Mouse (Mus musculus) hindbrain, embryonic 15.5 days (tissue): ENCODE data around the gene Dapk2. TPM values are rescaled to one million over a fixed set of nuclear protein-coding genes. Genes with fewer than 3 reads are reported as not detected.

Experiments
- ATAC-seq: fragments of 200-750 bp; cut with Nextera tagmentation; 2 replicates; pipeline ENCODE4 v1.8.0; 2017; ENCODE audit warnings: low read depth, moderate number of reproducible peaks, moderate TSS enrichment; ENCODE audit not compliant: low FRiP score
- H3K27ac ChIP-seq: fragments of 300-500 bp; sonication (generic); replicated peaks from 2 replicates; pipeline ENCODE4 v1.5.1; 2015; ENCODE audit warnings: mild to moderate bottlenecking, inconsistent platforms
- H3K27me3 ChIP-seq: fragments of 300-500 bp; sonication (generic); 2 replicates; pipeline ENCODE4 v1.6.1; 2015; ENCODE audit warnings: control low read depth, inconsistent platforms
- H3K36me3 ChIP-seq: fragments of 300-500 bp; sonication (generic); 2 replicates; pipeline ENCODE4 v1.6.1; 2015; ENCODE audit warnings: control low read depth, inconsistent platforms
- H3K4me1 ChIP-seq: fragments of 300-500 bp; sonication (generic); replicated peaks from 2 replicates; pipeline ENCODE4 v1.6.1; 2015; ENCODE audit warnings: control low read depth, inconsistent platforms
- H3K4me2 ChIP-seq: fragments of 300-500 bp; sonication (generic); 2 replicates; pipeline ENCODE4 v1.6.1; 2015; ENCODE audit warnings: moderate library complexity, mild to moderate bottlenecking, inconsistent platforms
- H3K4me3 ChIP-seq: fragments of 300-500 bp; sonication (generic); 2 replicates; pipeline ENCODE4 v1.5.1; 2015; ENCODE audit warnings: mild to moderate bottlenecking, inconsistent platforms
- H3K9ac ChIP-seq: fragments of 300-500 bp; sonication (generic); 2 replicates; pipeline ENCODE4 v1.6.1; 2015; ENCODE audit warnings: inconsistent platforms
- H3K9me3 ChIP-seq: fragments of 300-500 bp; sonication (generic); 2 replicates; pipeline ENCODE4 v1.6.1; 2016; ENCODE audit warnings: control low read depth, inconsistent platforms
- WGBS: fragments of 180-500 bp; shearing (Covaris S2); methylation state at CpG from one replicate; pipeline ENCODE4 v1.1.7; 2015; 5-methylcytosine and 5-hydroxymethylcytosine counted together
- polyA plus RNA-seq: library from polyadenylated mRNA; unstranded; fragments of >200 nt; fragmentation: Nextera tagmentation; extraction: Ambion mirVana; gene quantifications from 2 replicates; pipeline ENCODE4 v1.2.1, GENCODE M21; 2015

Gene Dapk2
- polyA plus RNA-seq, 1 experiment from 2014 or later = 0.65 TPM

- no peak overlapping the region for H3K27ac ChIP-seq
- no peaks in the 10 kb centered on the region; the same call in 1 of the 2 replicates for H3K4me1 ChIP-seq
- no peak overlapping the region for H3K4me3 ChIP-seq
- WGBS = 86% methylated on average over 3 of the region's 3 CpGs
- H3K36me3 ChIP-seq = no peaks in the 10 kb centered on the region
- no peak overlapping the region for H3K4me2 ChIP-seq
- no peaks in the 10 kb centered on the region for H3K27me3 ChIP-seq
- no peak overlapping the region for H3K9ac ChIP-seq
- ATAC-seq = no peak
- no peaks in the 10 kb centered on the region for H3K9me3 ChIP-seq
These were observed 17.0 kb downstream of the Dapk2 start for GRCm38 (mm10) chr9:66174985-66175384.

DNA sequence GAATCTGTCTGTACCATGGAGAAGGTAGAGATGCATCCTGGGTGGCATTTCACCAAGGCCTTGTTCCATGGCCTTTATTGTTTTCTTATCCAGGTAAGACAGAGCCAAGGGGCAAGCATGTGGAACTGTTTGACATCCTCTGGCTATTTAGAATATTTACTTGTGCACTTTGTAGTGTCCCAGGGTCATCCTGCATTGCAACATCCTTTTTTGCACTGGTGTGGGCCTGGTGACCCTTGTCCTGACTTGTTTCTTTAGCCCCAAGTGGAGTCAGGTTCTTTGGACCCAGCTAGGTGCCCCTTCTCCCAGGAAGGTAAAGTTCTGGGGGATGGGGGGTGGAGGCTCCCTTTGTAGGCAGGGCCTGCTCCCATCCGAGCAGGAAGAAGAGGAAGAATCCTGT, 20.0 kb downstream of the Dapk2 start:
- Histone ChIP-seq H3K4me1 (no peaks in the 10 kb centered on the region), H3K27ac (no peak overlapping the region), H3K9ac (no peak overlapping the region), H3K36me3 (no peaks in the 10 kb centered on the region), H3K4me2 (no peak overlapping the region), H3K27me3 (no peaks in the 10 kb centered on the region), H3K9me3 (no peaks in the 10 kb centered on the region), H3K4me3 (no peak overlapping the region)
- WGBS = 12% methylated on average over 1 of the region's 1 CpGs
- no peak for ATAC-seq

GRCm38 (mm10) chr9:66179795-66180194, 21.8 kb downstream of the Dapk2 start:
- Histone ChIP-seq H3K4me3 (no peak overlapping the region), H3K4me1 (no peaks in the 10 kb centered on the region), H3K27me3 (no peaks in the 10 kb centered on the region), H3K27ac (no peak overlapping the region), H3K4me2 (no peak overlapping the region), H3K9ac (no peak overlapping the region), H3K36me3 (no peaks in the 10 kb centered on the region), H3K9me3 (no peaks in the 10 kb centered on the region)
- ATAC-seq = no peak
- 93% methylated on average over 6 of the region's 6 CpGs for WGBS

DNA sequence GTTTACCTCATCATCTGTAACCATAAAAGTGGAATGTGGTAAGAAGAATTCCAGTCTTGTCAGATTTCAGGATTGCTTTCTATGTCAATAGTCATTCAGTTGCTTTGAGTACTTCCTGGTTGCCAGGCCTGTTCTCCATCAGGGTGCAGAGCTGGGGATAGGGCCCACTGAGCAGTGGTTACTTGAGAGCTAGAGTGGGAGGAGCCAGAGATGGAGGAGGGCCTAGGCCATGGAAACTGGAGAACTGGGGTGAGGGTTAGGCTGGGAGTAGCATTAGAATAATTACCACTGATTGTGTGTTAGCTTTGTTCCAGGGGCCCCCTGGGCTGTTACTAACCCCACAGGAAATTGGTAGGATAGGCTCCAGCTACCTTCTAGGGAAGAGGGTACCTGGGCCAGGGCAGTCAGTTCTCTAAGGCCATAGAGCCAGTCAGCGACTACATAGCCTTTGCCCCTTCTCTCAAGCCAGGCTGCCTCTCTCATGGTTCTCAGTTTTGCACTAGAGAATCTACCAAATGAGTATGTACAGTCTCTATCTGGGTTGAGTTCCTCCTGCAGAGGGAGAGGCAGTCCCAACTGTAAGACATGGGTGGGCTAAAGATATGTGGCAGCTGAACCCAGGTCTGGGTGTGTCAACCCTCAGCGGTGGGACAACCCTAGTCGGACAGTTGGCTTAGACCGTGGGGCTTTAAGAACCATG, 23.3 kb downstream of the Dapk2 start:
- Histone ChIP-seq H3K4me2 (no peak overlapping the region), H3K9ac (no peak overlapping the region), H3K9me3 (no peaks in the 10 kb centered on the region), H3K27ac (no peak overlapping the region), H3K4me3 (no peak overlapping the region), H3K27me3 (no peaks in the 10 kb centered on the region), H3K36me3 (no peaks in the 10 kb centered on the region), H3K4me1 (no peaks in the 10 kb centered on the region)
- WGBS = 83% methylated on average over 4 of the region's 4 CpGs
- ATAC-seq = no peak

GRCm38 (mm10) chr9:66181826-66182678, 24.0 kb downstream of the Dapk2 start:
- Histone ChIP-seq H3K36me3 (no peaks in the 10 kb centered on the region), H3K4me3 (no peak overlapping the region), H3K4me2 (no peak overlapping the region), H3K4me1 (no peaks in the 10 kb centered on the region), H3K9ac (no peak overlapping the region), H3K9me3 (no peaks in the 10 kb centered on the region), H3K27me3 (no peaks in the 10 kb centered on the region), H3K27ac (no peak overlapping the region)
- no peak for ATAC-seq
- 78% methylated on average over 11 of the region's 11 CpGs for WGBS

DNA sequence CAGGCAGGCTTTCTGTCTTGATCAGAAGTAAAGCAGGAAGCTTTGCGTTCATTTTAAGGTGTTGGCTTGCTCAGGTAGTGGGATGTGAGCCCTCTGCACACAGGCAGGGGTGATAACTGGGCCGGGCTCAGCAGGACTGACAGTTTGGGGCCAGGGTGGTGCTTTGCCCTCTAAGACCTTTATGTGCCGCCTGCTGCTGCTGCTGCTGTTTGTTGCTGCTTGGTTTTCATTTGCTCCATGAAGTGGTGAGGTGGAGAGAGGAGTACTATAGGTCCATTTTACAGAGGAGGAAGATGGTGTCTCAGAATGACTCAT, 24.6 kb downstream of the Dapk2 start:
- WGBS = 90% methylated on average over 3 of the region's 3 CpGs
- H3K4me3 ChIP-seq = no peak overlapping the region
- no peak overlapping the region for H3K27ac ChIP-seq
- no peaks in the 10 kb centered on the region for H3K27me3 ChIP-seq
- H3K9me3 ChIP-seq = no peaks in the 10 kb centered on the region
- H3K4me2 ChIP-seq = no peak overlapping the region
- no peaks in the 10 kb centered on the region for H3K36me3 ChIP-seq
- ATAC-seq = no peak
- H3K4me1 ChIP-seq = no peaks in the 10 kb centered on the region
- no peak overlapping the region for H3K9ac ChIP-seq

DNA sequence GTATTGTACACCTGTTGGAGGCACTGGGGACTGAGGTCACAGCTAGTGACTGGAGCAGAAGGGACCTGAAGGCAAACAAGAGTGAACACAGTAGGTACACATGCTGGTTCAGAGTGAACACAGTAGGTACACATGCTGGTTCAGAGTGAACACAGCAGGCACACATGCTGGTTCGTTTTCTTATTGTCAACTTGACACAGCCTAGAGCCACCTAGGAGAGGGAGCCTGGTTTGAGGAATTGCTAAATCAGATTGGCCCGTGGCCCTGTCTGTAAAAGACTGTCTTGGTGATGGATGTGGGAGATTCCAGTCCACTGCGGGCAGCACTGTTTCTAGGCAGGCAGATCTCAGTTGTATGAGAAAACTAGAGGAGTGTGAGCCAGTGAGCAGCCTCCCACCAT, 25.0 kb downstream of the Dapk2 start:
- Histone ChIP-seq H3K4me3 (no peak overlapping the region), H3K9ac (no peak overlapping the region), H3K9me3 (no peaks in the 10 kb centered on the region), H3K4me2 (no peak overlapping the region), H3K27ac (no peak overlapping the region), H3K27me3 (no peaks in the 10 kb centered on the region), H3K36me3 (no peaks in the 10 kb centered on the region), H3K4me1 (no peaks in the 10 kb centered on the region)
- no peak for ATAC-seq
- 75% methylated on average over 3 of the region's 3 CpGs for WGBS

GRCm38 (mm10) chr9:66184572-66184971, 26.5 kb downstream of the Dapk2 start:
- Histone ChIP-seq H3K4me2 (no peak overlapping the region), H3K27ac (no peak overlapping the region), H3K9me3 (no peaks in the 10 kb centered on the region), H3K9ac (no peak overlapping the region), H3K4me3 (no peak overlapping the region), H3K4me1 (no peaks in the 10 kb centered on the region), H3K36me3 (no peaks in the 10 kb centered on the region), H3K27me3 (no peaks in the 10 kb centered on the region)
- no peak for ATAC-seq
- 66% methylated on average over 5 of the region's 5 CpGs for WGBS

GRCm38 (mm10) chr9:66186426-66186825, 28.4 kb downstream of the Dapk2 start:
- WGBS = 9% methylated on average over 6 of the region's 6 CpGs
- Histone ChIP-seq H3K4me3 (no peak overlapping the region), H3K4me1 (no peaks in the 10 kb centered on the region), H3K9me3 (no peaks in the 10 kb centered on the region), H3K36me3 (no peaks in the 10 kb centered on the region), H3K27ac (no peak overlapping the region), H3K27me3 (no peaks in the 10 kb centered on the region), H3K9ac (no peak overlapping the region), H3K4me2 (no peak overlapping the region)
- ATAC-seq = no peak

DNA sequence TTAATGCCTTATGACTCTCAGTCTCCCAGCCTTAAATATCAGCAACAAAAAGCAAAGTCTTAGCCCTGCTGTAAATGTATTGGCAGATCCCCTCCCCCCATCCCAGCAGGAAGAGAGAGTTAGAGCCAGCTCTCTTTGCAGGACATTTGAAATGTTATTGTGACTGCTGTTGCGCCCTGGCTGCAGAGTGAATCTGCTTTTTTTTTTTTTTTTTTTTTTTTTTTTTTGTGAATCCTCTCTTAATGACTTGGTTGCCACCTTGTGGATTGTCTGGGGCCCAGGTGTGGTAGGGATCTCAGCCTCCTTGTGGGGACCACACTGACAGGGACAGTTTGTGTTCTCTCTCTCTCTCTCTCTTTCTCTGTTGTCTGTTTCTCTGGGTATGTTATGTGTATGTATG, 31.0 kb downstream of the Dapk2 start:
- WGBS = 29% methylated on average over 1 of the region's 1 CpGs
- Histone ChIP-seq H3K4me2 (no peak overlapping the region), H3K9me3 (no peaks in the 10 kb centered on the region), H3K4me1 (no peaks in the 10 kb centered on the region), H3K27ac (no peak overlapping the region), H3K9ac (no peak overlapping the region), H3K27me3 (no peaks in the 10 kb centered on the region), H3K4me3 (no peak overlapping the region), H3K36me3 (no peaks in the 10 kb centered on the region)
- no peak for ATAC-seq

GRCm38 (mm10) chr9:66194003-66194402, 36.0 kb downstream of the Dapk2 start:
- Histone ChIP-seq H3K27me3 (no peaks in the 10 kb centered on the region), H3K36me3 (no peaks in the 10 kb centered on the region), H3K4me3 (no peak overlapping the region), H3K9ac (no peak overlapping the region), H3K4me2 (no peak overlapping the region), H3K4me1 (no peaks in the 10 kb centered on the region), H3K9me3 (no peaks in the 10 kb centered on the region), H3K27ac (no peak overlapping the region)
- 85% methylated on average over 3 of the region's 3 CpGs for WGBS
- ATAC-seq = no peak

DNA sequence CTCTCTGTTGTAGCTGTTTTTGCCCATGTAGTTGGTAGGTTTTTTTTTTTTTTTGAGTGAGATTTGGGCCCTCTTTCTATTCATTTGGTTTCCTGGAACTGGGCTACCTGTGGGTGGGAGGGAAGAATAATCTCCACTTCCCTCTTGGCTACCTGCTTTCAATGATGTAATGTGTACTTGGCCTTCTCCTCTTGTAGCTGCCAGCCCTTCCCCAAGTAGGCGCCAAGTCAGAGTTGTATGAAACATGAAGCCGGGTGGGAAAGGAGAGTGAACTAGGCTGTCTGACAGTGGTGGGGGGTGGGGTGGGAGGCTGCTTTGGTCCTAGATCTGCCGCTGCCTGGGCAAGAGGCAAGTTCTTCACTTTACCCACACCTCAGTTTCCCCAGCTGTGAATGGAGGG, 38.5 kb downstream of the Dapk2 start:
- no peak for ATAC-seq
- Histone ChIP-seq H3K9ac (no peak overlapping the region), H3K9me3 (no peaks in the 10 kb centered on the region)

More for the DNA sequence above, 38.5 kb downstream of the Dapk2 start:
- no peak overlapping the region for H3K4me3 ChIP-seq
- no peaks in the 10 kb centered on the region for H3K4me1 ChIP-seq
- H3K4me2 ChIP-seq = no peak overlapping the region
- no peak overlapping the region for H3K27ac ChIP-seq
- WGBS = 76% methylated on average over 3 of the region's 3 CpGs
- no peaks in the 10 kb centered on the region for H3K27me3 ChIP-seq
- H3K36me3 ChIP-seq = no peaks in the 10 kb centered on the region
